Mouse (Mus musculus): Measurements from ENCODE around the gene Snap47. TPM values are rescaled to one million over a fixed set of nuclear protein-coding genes. Genes with fewer than 3 reads are reported as not detected.

Snap47 gene
- total and polyA plus RNA-seq, 3 experiments = 95.9 to 102 (median 101) TPM

DNA sequence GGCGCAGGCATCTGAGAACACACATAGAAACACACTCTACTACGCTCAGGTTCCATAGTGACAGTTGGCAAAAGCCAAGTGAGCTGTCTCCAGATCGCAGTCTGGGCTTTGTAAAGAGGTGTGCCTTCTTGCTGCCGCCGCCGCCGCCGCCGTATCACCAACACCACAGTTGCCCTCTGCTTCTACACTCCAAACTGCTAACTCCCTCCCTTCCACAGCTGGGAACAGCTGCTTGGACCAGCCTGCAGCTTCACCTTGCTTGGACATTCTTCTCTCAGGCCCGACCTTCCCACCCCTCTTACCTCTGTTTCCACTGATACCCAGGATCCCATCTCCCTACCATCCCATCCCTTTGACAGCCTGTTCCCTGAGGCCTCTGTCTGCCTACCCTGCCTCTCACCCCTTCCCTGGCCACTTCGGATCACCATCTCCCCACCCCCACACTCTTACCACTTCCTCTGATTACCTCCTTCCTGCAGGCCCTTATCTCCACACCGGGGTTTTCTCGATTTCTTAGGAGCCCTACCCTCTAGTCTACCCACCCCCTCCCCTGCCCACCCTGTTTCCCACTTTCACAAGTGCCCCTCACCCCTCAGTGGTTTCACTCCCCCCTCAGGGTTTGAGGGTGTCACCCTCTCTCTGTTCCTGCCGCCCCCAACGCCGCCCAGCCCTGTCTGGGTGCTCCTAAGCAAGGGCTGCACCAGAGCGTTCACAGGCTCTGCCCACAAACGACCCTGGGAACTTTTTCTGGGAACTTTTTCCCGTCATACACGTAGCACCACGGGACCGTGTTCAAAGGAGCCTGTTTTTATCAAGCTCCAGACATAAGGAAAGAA, 53.2 kb downstream of the Snap47 start:
- Histone ChIP-seq H3K9me3 (replicated peaks; ENCODE audit: low read length) (no peaks in the 10 kb centered on the region), H3K27ac (ENCODE audit: insufficient read depth, low read depth) (no peak overlapping the region), H3K4me1 (ENCODE audit: control insufficient read depth in 1 of 2, insufficient read depth in 2 of 2) (no peaks in the 10 kb centered on the region), H3K36me3 (replicated peaks in 1 of 2; ENCODE audit: control insufficient read depth in 1 of 2, insufficient read depth in 1 of 2, low read length in 1 of 2) (peaks cover 4 to 15% of the 10 kb centered on the region in 2 experiments), H3K4me2 (ENCODE audit: insufficient read depth, low read depth, poor library complexity, severe bottlenecking) (no peak overlapping the region), H3K79me2 (replicated peaks; ENCODE audit: control insufficient read depth, extremely low read depth, insufficient read depth, poor library complexity, severe bottlenecking) (no peaks in the 10 kb centered on the region), H3K27me3 (replicated peaks) (no peaks in the 10 kb centered on the region), H3K4me3 (replicated peaks in 1 of 3; ENCODE audit: low read depth in 2 of 3, low read length in 2 of 3, poor library complexity in 1 of 3) (no peak overlapping the region), H3K9ac (ENCODE audit: insufficient read depth, low read depth) (no peak overlapping the region)
- in situ Hi-C loops (cut with MboI; ENCODE audit: low pct_ligation_motif_present, low pct_unique_long_range_greater_than_20kb, low sequenced_read_pairs) (no loop called here), dilution Hi-C loops (cut with MboI; ENCODE audit: extremely low pct_ligation_motif_present, extremely low pct_unique_long_range_greater_than_20kb, low sequenced_read_pairs) (no loop called here)
- TF ChIP-seq MXI1 (IDR thresholded peaks at IDR 0.05; ENCODE audit: low read depth, low read length) (no peak), POLR2AphosphoS2 (IDR thresholded peaks at IDR 0.05; ENCODE audit: low read depth, low read length) (no peak), JUN (IDR thresholded peaks at IDR 0.05; ENCODE audit: insufficient read depth, low read depth, low read length) (no peak), MYC (IDR thresholded peaks at IDR 0.05; ENCODE audit: low read depth, low read length) (no peak), ZKSCAN1 (IDR thresholded peaks at IDR 0.05; ENCODE audit: borderline replicate concordance, low read depth, low read length) (no peak)
- no peak for DNase-seq (ENCODE audit: extremely low read depth)

DNA sequence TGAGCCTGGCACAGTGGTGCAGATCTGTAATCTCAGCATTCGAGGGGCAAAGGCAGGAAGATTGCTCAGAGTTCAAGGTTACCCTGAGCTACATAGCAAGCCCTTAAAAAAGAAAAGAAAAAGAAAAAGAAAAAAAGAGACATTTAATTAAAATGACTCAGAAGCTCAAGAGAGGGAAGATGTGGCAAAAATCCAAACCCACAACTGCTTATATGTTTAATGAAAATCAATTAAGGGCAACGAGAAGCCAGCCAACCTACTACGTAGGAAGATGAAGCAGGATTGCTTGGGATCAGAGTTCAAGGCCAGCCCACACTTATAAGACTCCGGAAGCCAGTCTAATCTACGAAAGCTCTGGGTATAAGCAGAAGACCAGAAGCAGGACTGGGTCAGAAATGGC, 56.5 kb downstream of the Snap47 start:
- H3K36me3 ChIP-seq (replicated peaks in 1 of 2; ENCODE audit: control insufficient read depth in 1 of 2, insufficient read depth in 1 of 2, low read length in 1 of 2) = peaks cover 0 to 4% of the 10 kb centered on the region in 2 experiments
- no peak overlapping the region for H3K27ac ChIP-seq (ENCODE audit: insufficient read depth, low read depth)
- H3K4me2 ChIP-seq (ENCODE audit: insufficient read depth, low read depth, poor library complexity, severe bottlenecking) = no peak overlapping the region
- H3K79me2 ChIP-seq (replicated peaks; ENCODE audit: control insufficient read depth, extremely low read depth, insufficient read depth, poor library complexity, severe bottlenecking) = no peaks in the 10 kb centered on the region
- dilution Hi-C loops (cut with MboI; ENCODE audit: extremely low pct_ligation_motif_present, extremely low pct_unique_long_range_greater_than_20kb, low sequenced_read_pairs) = no loop called here
- DNase-seq (ENCODE audit: extremely low read depth) = no peak
- no peak overlapping the region for H3K4me3 ChIP-seq (replicated peaks in 1 of 3; ENCODE audit: low read depth in 2 of 3, low read length in 2 of 3, poor library complexity in 1 of 3)
- peaks cover 5 to 7% of the 10 kb centered on the region in 2 experiments for H3K4me1 ChIP-seq (ENCODE audit: control insufficient read depth in 1 of 2, insufficient read depth in 2 of 2)
- no peaks in the 10 kb centered on the region for H3K9me3 ChIP-seq (replicated peaks; ENCODE audit: low read length)
- H3K27me3 ChIP-seq (replicated peaks) = no peaks in the 10 kb centered on the region
- no peak overlapping the region for H3K9ac ChIP-seq (ENCODE audit: insufficient read depth, low read depth)
- in situ Hi-C loops (cut with MboI; ENCODE audit: low pct_ligation_motif_present, low pct_unique_long_range_greater_than_20kb, low sequenced_read_pairs) = no loop called here
- TF ChIP-seq ELF1 (IDR thresholded peaks at IDR 0.05; ENCODE audit: low read depth, low read length) (no peak), CTCF (conservative IDR thresholded peaks at IDR 0.05 in 1 of 2, IDR thresholded peaks at IDR 0.05 in 1 of 2; ENCODE audit: low read depth in 2 of 2, low read length in 2 of 2) (no peak), HCFC1 (IDR thresholded peaks at IDR 0.05; ENCODE audit: low read depth, low read length) (no peak), GABPA (IDR thresholded peaks at IDR 0.05; ENCODE audit: insufficient replicate concordance, low read depth, low read length) (no peak), BHLHE40 (IDR thresholded peaks at IDR 0.05; ENCODE audit: low read depth, low read length) (no peak), MAFK (IDR thresholded peaks at IDR 0.05; ENCODE audit: insufficient replicate concordance, low read length) (no peak), ZKSCAN1 (IDR thresholded peaks at IDR 0.05; ENCODE audit: borderline replicate concordance, low read depth, low read length) (no peak), TBP (conservative IDR thresholded peaks at IDR 0.05; ENCODE audit: low read depth, low read length) (no peak), USF1 (IDR thresholded peaks at IDR 0.05; ENCODE audit: low read depth, low read length) (no peak), MXI1 (IDR thresholded peaks at IDR 0.05; ENCODE audit: low read depth, low read length) (no peak), CHD1 (IDR thresholded peaks at IDR 0.05; ENCODE audit: low read depth, low read length) (no peak)

All from CH12.LX (cell line).